Mouse (Mus musculus) retina, postnatal 1 day (tissue): ENCODE measurements at regions not wholly inside any gene's neighbourhood (a gene's known extent, or its start where the extent isn't known, plus 50 kb on each side); places are given as distances from the start of the nearest gene placed in this dataset.
"Not testable (repeated sequence)": the region's sequence is repeated elsewhere in the genome, so short reads cannot be mapped to it uniquely, and the experiment has no call there.

Experiments used
- DNase-seq: peaks from one replicate; pipeline ENCODE4 v3.0.0-alpha.2; 2012

DNA sequence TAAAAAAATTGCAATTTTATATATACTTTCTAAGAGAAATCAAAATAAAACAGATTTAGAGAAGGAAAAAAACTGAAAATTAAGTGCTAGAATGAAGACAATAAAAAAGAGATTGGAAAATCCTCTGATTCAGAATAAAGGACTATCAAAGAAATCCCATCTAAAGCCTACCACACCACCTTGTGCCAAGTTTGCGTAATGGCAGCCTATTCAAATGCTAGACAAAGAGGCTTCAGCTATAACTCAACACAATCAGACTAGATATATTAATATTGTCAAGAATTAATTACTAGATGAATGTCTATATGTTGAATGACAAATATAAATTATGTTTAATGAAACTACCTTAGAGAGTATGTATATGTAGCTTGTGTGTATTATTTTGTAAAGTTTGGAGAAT, 221.9 kb upstream of the Ascc3 start:
- peak; percentile 29 for DNase-seq

- not testable (repeated sequence) for DNase-seq
Observed at GRCm38 (mm10) chr10:50392617-50393016, 199.9 kb upstream of the Ascc3 start.
